Mouse (Mus musculus) liver, embryonic 14.5 days (tissue): ENCODE results near the gene Alg14.

Experiments
- CTCF ChIP-seq: IDR thresholded peaks from 2 replicates; pipeline ENCODE4 v1.5.1; 2016; ENCODE audit warnings: antibody characterized with exemption, low read depth, control low read depth
- EP300 ChIP-seq: IDR thresholded peaks from 2 replicates; pipeline ENCODE4 v1.6.1; 2016; ENCODE audit warnings: antibody characterized with exemption, low read depth

- TF ChIP-seq CTCF: no peak
- peak; percentile 37; the same call in 1 of the 2 replicates for TF ChIP-seq EP300
These were observed 29.5 kb upstream of the Alg14 start for GRCm38 (mm10) chr3:121261939-121262520.
